Mouse (Mus musculus): ENCODE measurements around the gene Prss46. TPM values are rescaled to one million over a fixed set of nuclear protein-coding genes. Genes with fewer than 3 reads are reported as not detected.
"Not testable (repeated sequence)": the region's sequence is repeated elsewhere in the genome, so short reads cannot be mapped to it uniquely, and the experiment has no call there.

Prss46 gene
- not detected in 2 replicates for polyA plus RNA-seq (2011; ENCODE audit: insufficient read depth, insufficient read length, low replicate concordance, missing spikeins)

DNA sequence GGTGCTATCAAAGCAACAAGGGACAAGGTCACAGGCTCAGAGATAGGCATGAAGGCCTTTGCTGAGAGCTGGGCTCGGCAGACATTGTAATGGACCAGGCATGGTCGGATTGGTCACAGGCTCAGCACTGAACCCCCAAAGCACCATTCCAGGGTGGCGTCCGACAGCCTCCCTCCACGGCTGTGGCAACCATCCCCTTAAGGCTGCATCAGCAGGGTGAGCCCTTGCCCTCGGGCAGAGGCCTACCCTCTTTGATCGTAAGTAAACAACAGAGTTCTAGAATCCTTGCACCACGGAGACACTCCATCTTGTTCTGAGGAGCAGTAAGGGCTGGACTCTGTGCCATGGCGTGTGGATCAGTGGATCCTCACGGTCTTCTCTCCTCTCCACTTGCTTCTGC lies at the start of gene Prss46:
Gene Prss46, plus strand, starts transcription at position 301 of the 400 bp plus-strand sequence.
- Histone ChIP-seq H3K4me3 (replicated peaks; ENCODE audit: control insufficient read depth, low read depth, low read length) (no peak within 1 kb of the TSS), H3K4me1 (ENCODE audit: control insufficient read depth, insufficient read depth, low read length) (no peaks in the 10 kb centered on the region; the same call in 1 of the 2 replicates), H3K27ac (ENCODE audit: control insufficient read depth, insufficient read depth, low read depth, low read length, poor library complexity) (no peak within 1 kb of the TSS)
- TF ChIP-seq CTCF (IDR thresholded peaks at IDR 0.05; ENCODE audit: control insufficient read depth, insufficient read depth, low read length), result no peak
- no peak for TF ChIP-seq POLR2A (IDR thresholded peaks at IDR 0.05; ENCODE audit: borderline replicate concordance, control insufficient read depth, low read depth, low read length)
- WGBS, result 84% methylated on average over 10 of the region's 10 CpGs

GRCm38 (mm10) chr9:110797013-110797412 lies 47.3 kb upstream of the Prss46 start:
- Histone ChIP-seq H3K4me3 (replicated peaks; ENCODE audit: control insufficient read depth, low read depth, low read length) (no peak overlapping the region), H3K27ac (ENCODE audit: control insufficient read depth, insufficient read depth, low read depth, low read length, poor library complexity) (no peak overlapping the region), H3K4me1 (ENCODE audit: control insufficient read depth, insufficient read depth, low read length) (no peaks in the 10 kb centered on the region; the same call in 1 of the 2 replicates)
- 66% methylated on average over 10 of the region's 10 CpGs for WGBS
- no peak for TF ChIP-seq CTCF (IDR thresholded peaks at IDR 0.05; ENCODE audit: control insufficient read depth, insufficient read depth, low read length)
- no peak for TF ChIP-seq POLR2A (IDR thresholded peaks at IDR 0.05; ENCODE audit: borderline replicate concordance, control insufficient read depth, low read depth, low read length)

GRCm38 (mm10) chr9:110797866-110798265 lies 46.4 kb upstream of the Prss46 start, which contains the start of gene Prss42:
TSS of gene Prss42 (plus strand) at chr9:110798166.
- TF ChIP-seq CTCF (IDR thresholded peaks at IDR 0.05; ENCODE audit: control insufficient read depth, insufficient read depth, low read length) (no peak), POLR2A (IDR thresholded peaks at IDR 0.05; ENCODE audit: borderline replicate concordance, control insufficient read depth, low read depth, low read length) (no peak)
- Histone ChIP-seq H3K4me1 (ENCODE audit: control insufficient read depth, insufficient read depth, low read length) (no peaks in the 10 kb centered on the region; the same call in 1 of the 2 replicates), H3K27ac (ENCODE audit: control insufficient read depth, insufficient read depth, low read depth, low read length, poor library complexity) (no peak within 1 kb of the TSS), H3K4me3 (replicated peaks; ENCODE audit: control insufficient read depth, low read depth, low read length) (no peak within 1 kb of the TSS)
- 91% methylated on average over 14 of the region's 14 CpGs for WGBS

DNA sequence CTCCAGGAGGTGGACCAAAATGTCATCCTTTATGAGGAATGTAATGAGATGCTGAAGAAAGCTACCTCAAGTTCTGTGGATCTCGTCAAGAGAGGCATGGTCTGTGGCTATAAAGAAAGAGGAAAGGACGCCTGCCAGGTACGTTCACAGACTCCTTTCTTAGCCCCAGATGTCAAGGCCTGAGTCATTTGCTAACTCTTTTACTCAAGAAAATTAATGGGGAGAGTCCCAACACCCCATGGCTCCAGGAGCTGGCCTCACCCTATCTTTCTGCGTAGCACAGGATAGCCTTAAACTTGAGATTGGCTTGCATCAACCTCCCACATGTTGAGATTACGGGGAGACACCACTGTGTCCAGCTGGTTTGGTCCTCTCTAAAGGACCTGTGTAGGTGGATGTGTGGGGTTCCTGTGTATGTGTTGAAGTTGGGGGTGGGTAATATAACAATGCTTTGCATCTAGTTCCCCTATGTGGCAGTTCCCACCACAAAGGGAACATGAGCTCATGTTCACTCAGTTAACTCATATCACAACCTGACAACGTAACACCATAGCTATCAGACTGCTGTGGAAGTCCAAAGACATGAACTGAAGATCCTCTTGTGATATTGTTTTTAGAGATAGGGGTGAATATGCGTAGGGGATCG lies 43.3 kb upstream of the Prss46 start:
- no peak overlapping the region for H3K27ac ChIP-seq (ENCODE audit: control insufficient read depth, insufficient read depth, low read depth, low read length, poor library complexity)
- WGBS, result 78% methylated on average over 8 of the region's 8 CpGs
- peaks cover 1% of the 10 kb centered on the region; the same call in 1 of the 2 replicates for H3K4me1 ChIP-seq (ENCODE audit: control insufficient read depth, insufficient read depth, low read length)
- TF ChIP-seq POLR2A (IDR thresholded peaks at IDR 0.05; ENCODE audit: borderline replicate concordance, control insufficient read depth, low read depth, low read length), result no peak
- no peak for TF ChIP-seq CTCF (IDR thresholded peaks at IDR 0.05; ENCODE audit: control insufficient read depth, insufficient read depth, low read length)
- no peak overlapping the region for H3K4me3 ChIP-seq (replicated peaks; ENCODE audit: control insufficient read depth, low read depth, low read length)

DNA sequence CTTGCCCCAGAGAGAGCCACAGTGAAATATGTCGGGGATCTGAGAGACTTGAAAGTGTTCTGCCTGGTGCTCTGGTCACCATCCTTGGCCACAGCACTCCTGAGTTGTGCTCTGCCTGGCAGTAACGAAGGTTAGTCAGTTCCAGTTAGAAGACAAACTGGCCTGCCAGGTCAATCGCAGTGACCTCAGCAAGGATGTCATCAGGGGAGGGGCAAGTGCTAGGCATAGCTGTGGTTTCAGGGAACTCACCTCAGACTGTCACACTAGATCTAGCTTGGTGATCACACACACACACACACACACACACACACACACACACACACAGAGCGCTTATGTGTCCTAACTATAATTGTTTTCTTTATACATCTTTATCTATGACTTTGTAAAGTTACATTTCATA lies 41.0 kb upstream of the Prss46 start:
- no peak for TF ChIP-seq CTCF (IDR thresholded peaks at IDR 0.05; ENCODE audit: control insufficient read depth, insufficient read depth, low read length)
- WGBS, result 47% methylated on average over 4 of the region's 4 CpGs
- no peak overlapping the region for H3K27ac ChIP-seq (ENCODE audit: control insufficient read depth, insufficient read depth, low read depth, low read length, poor library complexity)
- peaks cover 1% of the 10 kb centered on the region; the same call in 1 of the 2 replicates for H3K4me1 ChIP-seq (ENCODE audit: control insufficient read depth, insufficient read depth, low read length)
- no peak overlapping the region for H3K4me3 ChIP-seq (replicated peaks; ENCODE audit: control insufficient read depth, low read depth, low read length)

DNA sequence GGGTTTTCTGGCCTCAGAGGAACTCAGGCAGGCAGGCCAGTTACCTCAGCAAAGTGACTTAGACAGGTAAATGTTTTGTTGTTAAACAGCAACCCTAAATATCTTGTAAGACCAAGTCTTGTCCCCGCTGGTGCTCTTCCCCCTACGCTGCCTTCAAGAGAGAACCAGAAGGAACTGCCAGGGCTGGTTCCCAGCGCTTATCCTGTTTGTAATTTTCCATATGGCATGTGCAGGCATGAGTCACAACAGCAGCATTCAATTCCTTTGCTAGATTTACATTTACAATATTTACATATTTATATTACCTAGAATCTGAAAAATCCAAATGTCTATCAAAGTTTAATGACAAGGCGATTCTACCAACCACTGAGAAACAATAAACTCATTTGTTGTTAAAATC lies 34.3 kb upstream of the Prss46 start:
- H3K27ac ChIP-seq (ENCODE audit: control insufficient read depth, insufficient read depth, low read depth, low read length, poor library complexity), result no peak overlapping the region
- H3K4me3 ChIP-seq (replicated peaks; ENCODE audit: control insufficient read depth, low read depth, low read length), result no peak overlapping the region
- no peak for TF ChIP-seq CTCF (IDR thresholded peaks at IDR 0.05; ENCODE audit: control insufficient read depth, insufficient read depth, low read length)
- H3K4me1 ChIP-seq (ENCODE audit: control insufficient read depth, insufficient read depth, low read length), result no peaks in the 10 kb centered on the region
- 84% methylated on average over 4 of the region's 4 CpGs for WGBS

- Histone ChIP-seq H3K27ac (ENCODE audit: control insufficient read depth, insufficient read depth, low read depth, low read length, poor library complexity) (no peak within 1 kb of the TSS), H3K4me3 (replicated peaks; ENCODE audit: control insufficient read depth, low read depth, low read length) (no peak within 1 kb of the TSS), H3K4me1 (ENCODE audit: control insufficient read depth, insufficient read depth, low read length) (no peaks in the 10 kb centered on the region)
- TF ChIP-seq POLR2A (IDR thresholded peaks at IDR 0.05; ENCODE audit: borderline replicate concordance, control insufficient read depth, low read depth, low read length) (no peak), CTCF (IDR thresholded peaks at IDR 0.05; ENCODE audit: control insufficient read depth, insufficient read depth, low read length) (no peak)
- WGBS, result 61% methylated on average over 18 of the region's 18 CpGs
These were observed 30.5 kb upstream of the Prss46 start, which contains the start of gene Prss44 for GRCm38 (mm10) chr9:110813789-110814188. TSS of gene Prss44 (plus strand) at chr9:110813994.

DNA sequence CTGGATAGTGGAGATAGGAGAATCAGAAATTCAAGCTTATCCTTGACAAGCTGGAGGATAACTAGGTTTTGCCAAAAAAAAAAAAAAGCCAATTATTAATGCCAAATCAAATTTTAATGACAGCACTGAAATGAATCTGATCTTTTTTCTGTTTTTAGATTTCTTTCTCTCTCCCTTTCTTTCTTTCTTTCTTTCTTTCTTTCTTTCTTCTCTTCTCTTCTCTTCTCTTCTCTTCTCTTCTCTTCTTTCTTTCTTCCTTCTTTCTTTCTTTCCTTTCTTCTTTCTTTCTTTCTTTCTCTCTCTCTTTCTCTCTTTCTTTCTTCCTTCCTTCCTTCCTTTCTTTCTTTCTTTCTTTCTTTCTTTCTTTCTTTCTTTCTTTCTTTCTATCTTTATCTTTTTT lies 23.8 kb upstream of the Prss46 start:
- not testable (repeated sequence) for H3K4me1 ChIP-seq (ENCODE audit: control insufficient read depth, insufficient read depth, low read length); H3K4me3 ChIP-seq (replicated peaks; ENCODE audit: control insufficient read depth, low read depth, low read length); H3K27ac ChIP-seq (ENCODE audit: control insufficient read depth, insufficient read depth, low read depth, low read length, poor library complexity)

DNA sequence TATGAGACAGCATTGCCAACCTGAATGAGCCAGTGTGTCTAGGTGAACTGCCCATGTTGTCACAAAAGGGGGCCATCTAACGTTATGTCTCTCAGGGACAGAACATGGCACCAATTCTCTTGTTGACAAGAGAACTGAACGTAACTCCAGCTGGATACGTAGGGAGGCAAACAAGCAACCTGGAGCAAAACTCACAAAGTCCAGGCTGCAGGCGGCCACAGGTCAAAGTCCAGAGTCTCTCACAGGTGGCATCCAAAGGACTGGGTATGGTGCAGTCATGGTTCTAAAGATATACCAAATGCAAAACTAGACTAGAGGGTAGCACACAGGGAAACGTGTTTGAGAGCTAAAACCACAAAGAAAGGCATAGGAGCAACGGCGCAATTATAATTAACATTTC lies 22.9 kb upstream of the Prss46 start:
- H3K27ac ChIP-seq (ENCODE audit: control insufficient read depth, insufficient read depth, low read depth, low read length, poor library complexity), result no peak overlapping the region
- no peak overlapping the region for H3K4me3 ChIP-seq (replicated peaks; ENCODE audit: control insufficient read depth, low read depth, low read length)
- H3K4me1 ChIP-seq (ENCODE audit: control insufficient read depth, insufficient read depth, low read length), result no peaks in the 10 kb centered on the region
- 80% methylated on average over 7 of the region's 7 CpGs for WGBS
- no peak for TF ChIP-seq CTCF (IDR thresholded peaks at IDR 0.05; ENCODE audit: control insufficient read depth, insufficient read depth, low read length)
- TF ChIP-seq POLR2A (IDR thresholded peaks at IDR 0.05; ENCODE audit: borderline replicate concordance, control insufficient read depth, low read depth, low read length), result no peak

Data from bone marrow, adult 2 months (tissue).